Mouse (Mus musculus): ENCODE measurements around the gene Lpxn. TPM values are rescaled to one million over a fixed set of nuclear protein-coding genes. Genes with fewer than 3 reads are reported as not detected.

The Lpxn gene
- polyA plus RNA-seq, 1 experiment from 2014 or later = 5.3 TPM

Other genes with a start within 250 kb of the Lpxn start
- gene Gm4952, start 196.2 kb upstream of the Lpxn start, polyA plus RNA-seq (2015; fragmentation: Nextera tagmentation; extraction: Ambion mirVana) = 0.13 TPM in 1 of 2 replicates, not detected in the other
- gene Glyat, start 162.9 kb upstream of the Lpxn start, polyA plus RNA-seq (2015; fragmentation: Nextera tagmentation; extraction: Ambion mirVana) = 0.12 TPM in 1 of 2 replicates, not detected in the other
- gene Olfr1442, start 125.8 kb upstream of the Lpxn start, polyA plus RNA-seq (2015; fragmentation: Nextera tagmentation; extraction: Ambion mirVana) = not detected in 2 replicates
- not detected in 2 replicates for gene Olfr1443, start 118.1 kb upstream of the Lpxn start, polyA plus RNA-seq (2015; fragmentation: Nextera tagmentation; extraction: Ambion mirVana)
- not detected in 2 replicates for gene Keg1, start 100.4 kb upstream of the Lpxn start, polyA plus RNA-seq (2015; fragmentation: Nextera tagmentation; extraction: Ambion mirVana)
- 1.3 and 1.4 TPM in 2 replicates for gene Cntf, start 30.6 kb upstream of the Lpxn start, polyA plus RNA-seq (2015; fragmentation: Nextera tagmentation; extraction: Ambion mirVana)
- 14.3 and 15.0 TPM in 2 replicates for gene Zfp91, start 67 bp upstream of the Lpxn start, polyA plus RNA-seq (2015; fragmentation: Nextera tagmentation; extraction: Ambion mirVana)
- not detected in 2 replicates for gene Gm5244, start 50.5 kb downstream of the Lpxn start, polyA plus RNA-seq (2015; fragmentation: Nextera tagmentation; extraction: Ambion mirVana)
- not detected in 2 replicates for gene Olfr1444, start 61.1 kb downstream of the Lpxn start, polyA plus RNA-seq (2015; fragmentation: Nextera tagmentation; extraction: Ambion mirVana)
- gene Olfr1445, start 87.7 kb downstream of the Lpxn start, polyA plus RNA-seq (2015; fragmentation: Nextera tagmentation; extraction: Ambion mirVana) = not detected in 2 replicates
- gene Olfr1446, start 97.3 kb downstream of the Lpxn start, polyA plus RNA-seq (2015; fragmentation: Nextera tagmentation; extraction: Ambion mirVana) = 0.11 and 0.23 TPM in 2 replicates
- gene Olfr1447, start 107.5 kb downstream of the Lpxn start, polyA plus RNA-seq (2015; fragmentation: Nextera tagmentation; extraction: Ambion mirVana) = 0.07 TPM in 1 of 2 replicates, not detected in the other
- gene Olfr1448, start 128.2 kb downstream of the Lpxn start, polyA plus RNA-seq (2015; fragmentation: Nextera tagmentation; extraction: Ambion mirVana) = 0.09 TPM in 1 of 2 replicates, not detected in the other
- gene Olfr1449, start 134.6 kb downstream of the Lpxn start, polyA plus RNA-seq (2015; fragmentation: Nextera tagmentation; extraction: Ambion mirVana) = not detected in 2 replicates
- not detected in 2 replicates for gene Olfr1450, start 154.1 kb downstream of the Lpxn start, polyA plus RNA-seq (2015; fragmentation: Nextera tagmentation; extraction: Ambion mirVana)
- gene Olfr1451, start 198.8 kb downstream of the Lpxn start, polyA plus RNA-seq (2015; fragmentation: Nextera tagmentation; extraction: Ambion mirVana) = not detected in 2 replicates
- not detected in 2 replicates for gene Olfr1453, start 232.1 kb downstream of the Lpxn start, polyA plus RNA-seq (2015; fragmentation: Nextera tagmentation; extraction: Ambion mirVana)